Mouse (Mus musculus): ENCODE results near the gene Pla2g12a.

- no peak for TF ChIP-seq CTCF (IDR thresholded peaks at IDR 0.05)
- TF ChIP-seq EP300 (IDR thresholded peaks at IDR 0.05), result no peak
Measured at GRCm38 (mm10) chr3:129913241-129913640, 34.8 kb downstream of the Pla2g12a start.

Data from lung, postnatal 0 days (tissue).